8 mouse cellular contexts compared by ENCODE assay signal in the genomic region with DNA sequence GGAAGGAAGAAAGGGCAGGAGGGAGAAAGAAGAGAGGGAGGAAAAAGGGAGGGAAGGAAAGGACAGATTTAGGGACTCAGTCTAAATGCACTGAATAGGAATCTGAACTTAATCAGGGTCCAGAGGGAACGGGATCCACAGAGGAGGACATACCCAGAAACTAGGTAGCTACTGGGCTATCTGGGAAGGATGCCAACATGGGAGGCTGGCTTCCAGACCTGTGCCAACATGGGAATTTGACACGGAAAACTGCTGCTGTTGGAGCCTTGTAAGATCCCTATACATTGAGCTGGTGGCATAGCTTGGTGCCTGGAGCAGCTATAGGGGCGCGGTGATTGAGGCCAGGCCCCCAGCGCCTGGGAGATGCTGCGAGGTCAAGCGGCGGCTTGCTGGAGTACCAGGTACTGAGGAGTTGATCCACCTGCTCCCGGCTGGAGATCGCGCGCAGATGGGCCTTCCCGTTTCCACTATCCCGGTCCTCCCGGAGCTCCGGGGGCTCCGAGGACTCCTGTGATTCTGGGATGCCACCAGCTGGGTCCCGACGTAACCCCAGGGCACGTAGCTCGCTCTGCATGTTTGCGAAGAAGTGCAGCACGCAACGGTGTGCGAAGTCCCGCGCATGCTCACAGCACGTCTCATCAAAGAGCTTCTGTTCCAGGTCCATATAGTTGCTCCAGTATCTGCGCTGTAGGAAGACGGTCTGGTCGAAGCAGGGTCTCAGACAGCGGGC. TPM values are rescaled to one million over a fixed set of nuclear protein-coding genes. Genes with fewer than 3 reads are reported as not detected.
DNase-seq lines count a peak whose midpoint lies in the region; ATAC-seq and TF ChIP-seq lines count a peak whose summit lies in the region.

No protein-coding gene starts in this region.

- no peak for TF ChIP-seq CTCF in thymus, adult 2 months (IDR thresholded peaks at IDR 0.05; ENCODE audit: borderline replicate concordance, control insufficient read depth, extremely low read depth, insufficient read depth, low read length, poor library complexity)

- H3K9me3 ChIP-seq in hindbrain, embryonic 10.5 days: no peaks in the 10 kb centered on the region
- H3K9me3 ChIP-seq in midbrain, embryonic 14.5 days (ENCODE audit: control insufficient read depth, low read length): no peaks in the 10 kb centered on the region

- peak overlapping the region; percentile 50 for H3K4me3 ChIP-seq in hindbrain, embryonic 10.5 days
- peak overlapping the region; percentile 34 for H3K4me3 ChIP-seq in midbrain, embryonic 14.5 days (replicated peaks; ENCODE audit: low read depth, low read length)
- H3K4me3 ChIP-seq in thymus, adult 2 months (ENCODE audit: control insufficient read depth, insufficient read depth, low read length): no peak overlapping the region

- peak overlapping the region; percentile 23; the same call in 1 of the 2 replicates for H3K27ac ChIP-seq in hindbrain, embryonic 10.5 days
- H3K27ac ChIP-seq in midbrain, embryonic 14.5 days (replicated peaks; ENCODE audit: low read depth, low read length): no peak overlapping the region
- H3K27ac ChIP-seq in thymus, adult 2 months (ENCODE audit: control insufficient read depth, insufficient read depth, low read length): no peak overlapping the region

- WGBS in hindbrain, embryonic 10.5 days: 25% methylated on average over 32 of the region's 32 CpGs
- 26% methylated on average over 32 of the region's 32 CpGs for WGBS in midbrain, embryonic 14.5 days
- 36% methylated on average over 32 of the region's 32 CpGs for WGBS in thymus, adult 2 months

- H3K4me2 ChIP-seq in midbrain, embryonic 14.5 days (ENCODE audit: low read length): peak overlapping the region; percentile 56

- no peak for ATAC-seq in midbrain, embryonic 14.5 days (ENCODE audit: low FRiP score, low TSS enrichment)

- DNase-seq in left cerebral cortex, postnatal 14 days (ENCODE audit: low spot score in 2 of 2): peak; percentile 37 to 47
- DNase-seq in left cerebral cortex, adult 18-20 months (ENCODE audit: low spot score in 2 of 2): no peak
- DNase-seq in cerebellum, adult 9-11 months: peak; percentile 57
- peak; percentile 22 for DNase-seq in hindbrain, embryonic 10.5 days (ENCODE audit: low spot score)
- DNase-seq in midbrain, embryonic 14.5 days: peak; percentile 75
- DNase-seq in c-Kit-positive CD71-positive TER-119-positive erythroid progenitor cells, embryonic 14.5 days (ENCODE audit: low spot score): no peak
- DNase-seq in thymus, adult 2 months: no peak
- no peak for DNase-seq in testis, postnatal 10 days (ENCODE audit: low spot score)

- no peaks in the 10 kb centered on the region; the same call in none of the 2 replicates for H3K4me1 ChIP-seq in hindbrain, embryonic 10.5 days (replicated peaks)
- H3K4me1 ChIP-seq in midbrain, embryonic 14.5 days (ENCODE audit: control insufficient read depth, insufficient read depth, low read length): no peaks in the 10 kb centered on the region; the same call in 1 of the 2 replicates
- H3K4me1 ChIP-seq in thymus, adult 2 months (replicated peaks; ENCODE audit: control insufficient read depth, insufficient read depth, low read length): 0 out of 2 replicates have a peak, but pooled peaks cover 3% of the 10 kb centered on the region

- intact Hi-C loops in left cerebral cortex, postnatal 14 days (cut with DNase I): no loop called here

- H3K27me3 ChIP-seq in hindbrain, embryonic 10.5 days (ENCODE audit: insufficient read depth, poor library complexity, severe bottlenecking): peaks cover 31% of the 10 kb centered on the region
- no peaks in the 10 kb centered on the region for H3K27me3 ChIP-seq in midbrain, embryonic 14.5 days (ENCODE audit: control insufficient read depth, insufficient read depth, low read length)
- no peaks in the 10 kb centered on the region; the same call in 1 of the 2 replicates for H3K27me3 ChIP-seq in thymus, adult 2 months (ENCODE audit: control insufficient read depth, insufficient read depth, low read length)

- H3K9ac ChIP-seq in midbrain, embryonic 14.5 days (replicated peaks; ENCODE audit: low read length): peak overlapping the region; percentile 36

- TF ChIP-seq POLR2A in thymus, adult 2 months (IDR thresholded peaks at IDR 0.05; ENCODE audit: control insufficient read depth, extremely low read depth, insufficient read depth, low read length, poor library complexity): no peak

- H3K36me3 ChIP-seq in hindbrain, embryonic 10.5 days: no peaks in the 10 kb centered on the region
- no peaks in the 10 kb centered on the region for H3K36me3 ChIP-seq in midbrain, embryonic 14.5 days (ENCODE audit: control insufficient read depth, insufficient read depth, low read length)
- H3K36me3 ChIP-seq in thymus, adult 2 months (ENCODE audit: control insufficient read depth, insufficient read depth, low read length): no peaks in the 10 kb centered on the region

RNA-seq across cellular contexts. Expression of a gene that starts 6.1 kb away (rescaled TPM):
- total RNA-seq in left cerebral cortex, postnatal 14 days (2021): not detected
- not detected for total RNA-seq in left cerebral cortex, adult 18-20 months (2021)
- polyA plus RNA-seq in hindbrain, embryonic 10.5 days (2016; fragmentation: Nextera tagmentation; extraction: Ambion mirVana): not detected in 2 replicates
- polyA plus RNA-seq in midbrain, embryonic 14.5 days (2014; fragmentation: Nextera tagmentation; extraction: Ambion mirVana): not detected in 2 replicates
- polyA plus RNA-seq in thymus, adult 2 months (2012; rRNA removed): 0.45 and 1.1 TPM in 2 replicates

RNA-seq across cellular contexts. Expression of a gene that starts 7.4 kb away (rescaled TPM):
- not detected for total RNA-seq in left cerebral cortex, postnatal 14 days (2021)
- total RNA-seq in left cerebral cortex, adult 18-20 months (2021): not detected
- not detected in 2 replicates for polyA plus RNA-seq in hindbrain, embryonic 10.5 days (2016; fragmentation: Nextera tagmentation; extraction: Ambion mirVana)
- polyA plus RNA-seq in midbrain, embryonic 14.5 days (2014; fragmentation: Nextera tagmentation; extraction: Ambion mirVana): not detected in 2 replicates
- polyA plus RNA-seq in thymus, adult 2 months (2012; rRNA removed): 0.13 TPM in 1 of 2 replicates, not detected in the other

RNA-seq across cellular contexts. Expression of a gene that starts 13.4 kb away (rescaled TPM):
- total RNA-seq in left cerebral cortex, postnatal 14 days (2021): 1 to 10 TPM; 4.9 to 5.6 TPM
- total RNA-seq in left cerebral cortex, adult 18-20 months (2021): 1 to 10 TPM; 8.2 to 9.5 TPM
- 1.8 and 1.9 TPM in 2 replicates for polyA plus RNA-seq in hindbrain, embryonic 10.5 days (2016; fragmentation: Nextera tagmentation; extraction: Ambion mirVana)
- 0.45 and 0.49 TPM in 2 replicates for polyA plus RNA-seq in midbrain, embryonic 14.5 days (2014; fragmentation: Nextera tagmentation; extraction: Ambion mirVana)
- 16.3 and 17.2 TPM in 2 replicates for polyA plus RNA-seq in thymus, adult 2 months (2012; rRNA removed)

RNA-seq across cellular contexts. Expression of a gene that starts 27.1 kb away (rescaled TPM):
- total RNA-seq in left cerebral cortex, postnatal 14 days (2021): 100 to 1,000 TPM; 148 to 154 TPM
- 100 to 1,000 TPM; 183 to 194 TPM for total RNA-seq in left cerebral cortex, adult 18-20 months (2021)
- polyA plus RNA-seq in hindbrain, embryonic 10.5 days (2016; fragmentation: Nextera tagmentation; extraction: Ambion mirVana): 5.7 and 5.9 TPM in 2 replicates
- 9.6 and 11.4 TPM in 2 replicates for polyA plus RNA-seq in midbrain, embryonic 14.5 days (2014; fragmentation: Nextera tagmentation; extraction: Ambion mirVana)
- polyA plus RNA-seq in thymus, adult 2 months (2012; rRNA removed): 1.6 and 2.0 TPM in 2 replicates

Comparison
In these comparisons a context has a peak if more than half of its experiments do, and no peak if none do; other contexts are left out.
1. DNase-seq: peak in left cerebral cortex, postnatal 14 days (2 of 2), cerebellum, adult 9-11 months (single experiment), hindbrain, embryonic 10.5 days (single experiment) and midbrain, embryonic 14.5 days (single experiment); none in left cerebral cortex, adult 18-20 months (0 of 2), c-Kit-positive CD71-positive TER-119-positive erythroid progenitor cells, embryonic 14.5 days (single experiment), thymus, adult 2 months (single experiment) and testis, postnatal 10 days (single experiment).